Mouse (Mus musculus) limb, embryonic 12.5 days (tissue): ENCODE measurements at regions not wholly inside any gene's neighbourhood (a gene's known extent, or its start where the extent isn't known, plus 50 kb on each side); places are given as distances from the start of the nearest gene placed in this dataset.
A peak's percentile ranks its signal among the peaks of the same experiment; 100 is the strongest.

Source experiments
- ATAC-seq: fragments of 200-750 bp; cut with Nextera tagmentation; 2 replicates; pipeline ENCODE4 v1.8.0; 2017; ENCODE audit warnings: low read depth, moderate TSS enrichment; ENCODE audit not compliant: insufficient number of reproducible peaks, insufficient read depth, low FRiP score, low TSS enrichment
- H3K27ac ChIP-seq: fragments of 300-500 bp; sonication (generic); 2 replicates; pipeline ENCODE4 v1.5.1; 2016; ENCODE audit warnings: mild to moderate bottlenecking, moderate library complexity
- H3K27me3 ChIP-seq: fragments of 300-500 bp; sonication (generic); 2 replicates; pipeline ENCODE4 v1.6.1; 2016; ENCODE audit warnings: mild to moderate bottlenecking, moderate library complexity
- H3K36me3 ChIP-seq: fragments of 300-500 bp; sonication (generic); 2 replicates; pipeline ENCODE4 v1.6.1; 2016; ENCODE audit warnings: mild to moderate bottlenecking, moderate library complexity
- H3K4me1 ChIP-seq: fragments of 300-500 bp; sonication (generic); replicated peaks from 2 replicates; pipeline ENCODE4 v1.6.1; 2016
- H3K4me2 ChIP-seq: fragments of 300-500 bp; sonication (generic); 2 replicates; pipeline ENCODE4 v1.6.1; 2016; ENCODE audit warnings: mild to moderate bottlenecking, moderate library complexity
- H3K4me3 ChIP-seq: fragments of 300-500 bp; sonication (generic); replicated peaks from 2 replicates; pipeline ENCODE4 v1.5.1; 2016; ENCODE audit warnings: mild to moderate bottlenecking
- H3K9ac ChIP-seq: fragments of 300-500 bp; sonication (generic); replicated peaks from 2 replicates; pipeline ENCODE4 v1.6.1; 2016; ENCODE audit warnings: mild to moderate bottlenecking, moderate library complexity
- H3K9me3 ChIP-seq: fragments of 300-500 bp; sonication (generic); 2 replicates; pipeline ENCODE4 v1.6.1; 2016; ENCODE audit warnings: mild to moderate bottlenecking, moderate library complexity
- WGBS: fragments of 180-500 bp; shearing (Covaris S2); methylation state at CpG from one replicate; pipeline ENCODE4 v1.1.7; 2016; 5-methylcytosine and 5-hydroxymethylcytosine counted together

DNA sequence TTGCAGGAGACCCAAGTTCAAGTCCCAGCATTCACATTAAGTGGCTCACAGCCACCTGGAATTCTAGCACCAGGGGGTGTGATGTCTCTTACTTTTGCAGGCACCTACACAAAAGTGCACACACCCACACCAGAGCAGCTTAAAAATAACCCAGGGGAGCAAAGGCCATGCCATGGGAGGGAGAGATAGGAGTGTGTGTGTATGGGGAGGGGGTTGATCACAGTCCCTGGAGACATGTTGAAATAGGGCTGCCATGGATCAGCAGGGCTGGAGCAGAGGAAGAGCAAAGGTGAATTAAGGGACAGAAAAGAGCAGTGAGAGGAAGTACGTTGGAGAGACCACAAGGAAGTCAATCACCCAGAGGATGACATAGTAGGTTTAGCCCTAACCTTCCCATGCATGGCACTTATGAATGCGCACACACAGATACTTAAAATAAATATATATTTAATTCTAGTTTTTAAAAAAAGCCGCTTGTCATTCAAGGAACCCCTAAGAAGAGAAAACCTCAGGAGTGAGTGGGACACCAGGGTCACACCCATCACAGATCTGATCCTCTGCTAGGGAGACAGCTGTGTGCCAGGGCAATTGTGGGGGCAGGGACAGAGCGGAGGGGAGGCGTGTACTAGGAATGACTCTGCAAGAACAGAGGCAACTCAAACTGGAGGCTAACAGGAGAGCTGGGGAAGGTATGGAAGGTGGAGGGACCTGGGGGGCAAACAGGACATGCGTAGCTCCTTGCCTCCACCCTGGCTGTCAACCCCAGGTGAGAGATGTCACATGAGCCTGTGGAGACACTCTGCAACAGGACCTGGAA lies 189.5 kb upstream of the Rybp start:
- no peaks in the 10 kb centered on the region for H3K4me1 ChIP-seq
- no peak for ATAC-seq
- H3K9ac ChIP-seq: no peak overlapping the region
- no peak overlapping the region for H3K27ac ChIP-seq
- H3K27me3 ChIP-seq: 0 out of 2 replicates have a peak, but pooled peaks cover 6% of the 10 kb centered on the region
- no peaks in the 10 kb centered on the region for H3K36me3 ChIP-seq
- WGBS: 77% methylated on average over 6 of the region's 6 CpGs
- no peak overlapping the region for H3K4me3 ChIP-seq
- H3K9me3 ChIP-seq: peaks cover 12% of the 10 kb centered on the region; the same call in 1 of the 2 replicates
- H3K4me2 ChIP-seq: no peak overlapping the region

DNA sequence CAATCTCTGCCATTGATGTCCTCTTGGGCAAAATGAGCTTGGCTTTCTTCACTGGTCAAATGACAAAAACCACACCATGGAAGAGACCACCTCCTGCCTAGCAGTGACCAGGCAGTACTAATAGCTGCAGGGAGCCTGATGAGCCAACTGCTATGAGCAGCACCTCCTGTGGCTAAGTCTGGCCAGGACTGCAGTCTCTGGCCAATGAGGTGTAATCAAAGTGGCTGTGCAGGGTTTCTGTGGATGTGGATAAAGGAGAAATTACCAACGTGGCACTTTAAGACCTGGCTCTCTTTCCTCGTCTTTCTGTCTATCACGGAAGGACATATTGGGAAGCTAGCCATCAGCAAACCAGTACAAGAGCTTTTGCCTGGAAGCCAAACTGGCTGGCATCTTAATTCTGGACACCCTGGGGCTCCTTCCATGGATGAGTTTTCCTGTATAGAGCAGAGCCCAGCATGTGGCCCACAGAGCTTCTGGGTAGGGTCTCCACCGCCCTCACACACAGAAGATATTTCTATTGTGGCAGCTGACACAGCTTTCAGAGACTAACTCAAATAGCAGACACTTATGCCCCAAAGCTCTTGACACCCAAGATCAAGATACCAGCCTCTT lies 188.2 kb upstream of the Rybp start:
- Histone ChIP-seq H3K27ac (no peak overlapping the region), H3K9me3 (peaks cover 22% of the 10 kb centered on the region; the same call in 1 of the 2 replicates), H3K4me1 (no peaks in the 10 kb centered on the region), H3K4me2 (no peak overlapping the region), H3K27me3 (0 out of 2 replicates have a peak, but pooled peaks cover 6% of the 10 kb centered on the region), H3K4me3 (no peak overlapping the region), H3K9ac (no peak overlapping the region), H3K36me3 (no peaks in the 10 kb centered on the region)
- no peak for ATAC-seq
- WGBS: 74% methylated on average over 4 of the region's 4 CpGs

- H3K9me3 ChIP-seq: peaks cover 22% of the 10 kb centered on the region; the same call in 1 of the 2 replicates
- no peak overlapping the region for H3K27ac ChIP-seq
- no peak for ATAC-seq
- H3K27me3 ChIP-seq: 0 out of 2 replicates have a peak, but pooled peaks cover 6% of the 10 kb centered on the region
- H3K9ac ChIP-seq: no peak overlapping the region
- no peak overlapping the region for H3K4me3 ChIP-seq
- 81% methylated on average over 9 of the region's 9 CpGs for WGBS
- H3K36me3 ChIP-seq: no peaks in the 10 kb centered on the region
- H3K4me2 ChIP-seq: no peak overlapping the region
- H3K4me1 ChIP-seq: no peaks in the 10 kb centered on the region
Observed at GRCm38 (mm10) chr6:100474326-100474725, 187.0 kb upstream of the Rybp start.

- no peak overlapping the region for H3K9ac ChIP-seq
- H3K4me2 ChIP-seq: no peak overlapping the region
- H3K9me3 ChIP-seq: peaks cover 22% of the 10 kb centered on the region; the same call in 1 of the 2 replicates
- H3K27ac ChIP-seq: no peak overlapping the region
- 87% methylated on average over 2 of the region's 2 CpGs for WGBS
- H3K27me3 ChIP-seq: peaks cover 16% of the 10 kb centered on the region
- H3K36me3 ChIP-seq: no peaks in the 10 kb centered on the region
- ATAC-seq: no peak
- no peak overlapping the region for H3K4me3 ChIP-seq
- H3K4me1 ChIP-seq: no peaks in the 10 kb centered on the region
Observed at GRCm38 (mm10) chr6:100470071-100470470, 182.8 kb upstream of the Rybp start.

DNA sequence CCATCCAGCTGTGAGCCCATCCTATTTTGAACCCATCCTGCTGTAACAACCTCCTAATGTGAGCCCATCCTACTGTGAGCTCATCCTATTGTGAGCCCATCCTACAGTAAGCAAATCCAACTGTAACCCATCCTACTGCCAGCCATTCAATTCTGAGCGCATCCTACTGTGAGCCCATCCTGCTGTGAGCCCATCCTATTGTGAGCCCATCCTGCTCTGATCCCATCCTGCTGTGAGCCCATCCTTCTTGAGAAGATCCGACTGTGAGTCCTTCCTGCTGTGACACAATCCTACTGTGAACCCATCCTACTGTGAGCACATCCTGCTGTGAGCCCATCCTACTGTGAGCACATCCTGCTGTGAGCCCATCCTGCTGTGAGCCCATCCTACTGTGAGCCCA lies 175.5 kb upstream of the Rybp start:
- Histone ChIP-seq H3K36me3 (no peaks in the 10 kb centered on the region), H3K9me3 (peaks cover 29% of the 10 kb centered on the region), H3K4me3 (no peak overlapping the region), H3K9ac (no peak overlapping the region), H3K4me1 (no peaks in the 10 kb centered on the region), H3K27me3 (peaks cover 11% of the 10 kb centered on the region), H3K27ac (no peak overlapping the region), H3K4me2 (no peak overlapping the region)
- no peak for ATAC-seq
- WGBS: 79% methylated on average over 2 of the region's 2 CpGs

DNA sequence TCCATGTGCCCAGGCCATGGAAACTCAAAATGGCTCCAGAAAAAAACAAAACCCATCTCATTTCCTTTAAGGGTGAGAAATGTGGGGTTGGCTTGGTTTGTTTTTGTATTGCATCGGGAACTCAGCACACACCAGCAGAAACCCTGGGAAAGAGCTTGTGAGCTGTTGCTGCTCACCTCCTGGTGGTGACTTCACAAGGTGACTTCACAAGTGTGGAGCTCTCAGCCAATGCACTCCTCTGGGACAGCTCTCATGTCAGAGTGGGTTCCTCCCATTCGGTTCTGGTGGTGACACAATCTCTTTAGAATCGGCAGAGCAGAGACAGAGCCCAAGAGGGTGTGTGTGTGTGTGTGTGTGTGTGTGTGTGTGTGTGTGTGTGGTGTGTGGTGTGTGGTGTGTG lies 166.1 kb upstream of the Rybp start:
- H3K27me3 ChIP-seq: peaks cover 13% of the 10 kb centered on the region; the same call in 1 of the 2 replicates
- no peak overlapping the region for H3K4me3 ChIP-seq
- H3K27ac ChIP-seq: no peak overlapping the region
- H3K36me3 ChIP-seq: no peaks in the 10 kb centered on the region
- no peak overlapping the region for H3K4me2 ChIP-seq
- H3K4me1 ChIP-seq: peaks cover 22% of the 10 kb centered on the region
- peaks cover 7% of the 10 kb centered on the region for H3K9me3 ChIP-seq
- WGBS: 85% methylated on average over 3 of the region's 3 CpGs
- no peak overlapping the region for H3K9ac ChIP-seq
- ATAC-seq: no peak

DNA sequence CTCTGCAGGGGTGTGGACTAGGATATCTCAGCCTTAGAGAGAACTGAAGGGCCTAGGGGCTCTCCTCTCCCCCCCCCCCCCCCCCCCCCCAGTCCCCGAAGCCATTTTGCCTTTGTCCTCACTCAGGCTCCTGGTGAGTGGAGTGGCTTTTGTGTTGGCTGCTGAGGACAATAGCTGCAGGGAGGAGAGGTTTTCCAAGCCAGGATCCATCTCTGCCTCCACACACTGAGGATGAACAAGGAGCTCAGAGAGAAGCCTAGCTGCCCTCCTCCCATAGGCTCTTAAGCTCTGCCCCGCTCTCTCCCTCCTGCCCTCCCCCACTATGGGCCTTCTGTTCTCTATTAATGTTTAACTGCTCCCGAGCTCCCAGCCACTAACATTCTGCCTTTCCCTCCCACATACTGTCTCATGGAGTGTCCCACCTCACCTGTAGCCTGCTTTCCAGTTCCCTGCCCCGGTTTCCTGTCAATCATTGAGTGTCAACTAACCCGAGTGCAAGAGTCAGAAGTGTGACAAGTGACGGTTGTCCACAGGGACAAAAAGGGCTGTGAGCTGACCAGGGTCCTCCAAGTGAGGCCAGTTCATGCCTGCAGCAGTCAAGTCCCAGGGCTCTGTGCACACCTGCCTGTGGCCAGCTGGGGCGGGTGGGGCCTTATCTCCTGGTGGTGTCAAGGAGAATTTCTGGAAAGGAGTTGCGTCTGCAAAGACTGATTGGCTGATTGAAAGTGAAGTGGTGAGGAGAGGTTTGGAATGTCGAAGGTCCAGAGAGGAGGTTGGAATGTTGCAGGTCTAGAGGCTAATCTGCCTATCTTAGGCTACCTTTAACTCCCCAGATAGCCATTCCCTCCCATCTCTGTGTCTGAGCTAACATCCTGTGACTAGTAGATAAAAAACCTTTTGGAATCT lies 165.1 kb upstream of the Rybp start:
- Histone ChIP-seq H3K4me3 (no peak overlapping the region), H3K27me3 (peaks cover 9% of the 10 kb centered on the region; the same call in 1 of the 2 replicates), H3K36me3 (no peaks in the 10 kb centered on the region), H3K4me2 (no peak overlapping the region), H3K9ac (no peak overlapping the region), H3K27ac (no peak overlapping the region), H3K4me1 (peaks cover 22% of the 10 kb centered on the region), H3K9me3 (peaks cover 5% of the 10 kb centered on the region; the same call in 1 of the 2 replicates)
- ATAC-seq: peak; percentile 47; the same call in 1 of the 2 replicates
- 56% methylated on average over 9 of the region's 9 CpGs for WGBS

- H3K4me1 ChIP-seq: peaks cover 8% of the 10 kb centered on the region
- H3K27me3 ChIP-seq: peaks cover 5% of the 10 kb centered on the region; the same call in 1 of the 2 replicates
- H3K9me3 ChIP-seq: peaks cover 5% of the 10 kb centered on the region; the same call in 1 of the 2 replicates
- H3K36me3 ChIP-seq: no peaks in the 10 kb centered on the region
- 91% methylated on average over 6 of the region's 6 CpGs for WGBS
- H3K27ac ChIP-seq: no peak overlapping the region
- ATAC-seq: no peak
- H3K9ac ChIP-seq: no peak overlapping the region
- no peak overlapping the region for H3K4me3 ChIP-seq
- no peak overlapping the region for H3K4me2 ChIP-seq
Observed at GRCm38 (mm10) chr6:100450108-100450507, 162.8 kb upstream of the Rybp start.

GRCm38 (mm10) chr6:100449087-100449486 lies 161.8 kb upstream of the Rybp start:
- 96% methylated on average over 4 of the region's 4 CpGs for WGBS
- H3K27me3 ChIP-seq: peaks cover 5% of the 10 kb centered on the region; the same call in 1 of the 2 replicates
- no peak overlapping the region for H3K4me3 ChIP-seq
- H3K9ac ChIP-seq: no peak overlapping the region
- ATAC-seq: no peak
- no peak overlapping the region for H3K27ac ChIP-seq
- peaks cover 8% of the 10 kb centered on the region for H3K4me1 ChIP-seq
- no peak overlapping the region for H3K4me2 ChIP-seq
- peaks cover 5% of the 10 kb centered on the region; the same call in 1 of the 2 replicates for H3K9me3 ChIP-seq
- H3K36me3 ChIP-seq: no peaks in the 10 kb centered on the region

- ATAC-seq: no peak
- 27% methylated on average over 1 of the region's 1 CpGs for WGBS
- peaks cover 8% of the 10 kb centered on the region; the same call in 1 of the 2 replicates for H3K27me3 ChIP-seq
Observed at GRCm38 (mm10) chr6:100447211-100447610, 159.9 kb upstream of the Rybp start.

More at GRCm38 (mm10) chr6:100447211-100447610, 159.9 kb upstream of the Rybp start:
- Histone ChIP-seq H3K9ac (no peak overlapping the region), H3K27ac (no peak overlapping the region), H3K9me3 (peaks cover 5% of the 10 kb centered on the region; the same call in 1 of the 2 replicates), H3K4me3 (no peak overlapping the region), H3K36me3 (no peaks in the 10 kb centered on the region), H3K4me1 (peaks cover 4% of the 10 kb centered on the region), H3K4me2 (no peak overlapping the region)
